Mouse (Mus musculus) cerebellum, adult (tissue): ENCODE data around the gene Tnrc6a.

ENCODE experiments used
- ATAC-seq: cut with Nextera tagmentation; 2 replicates; pipeline ENCODE4 v1.9.2; 2017; ENCODE audit warnings: mild to moderate bottlenecking, moderate library complexity, mixed read lengths; ENCODE audit not compliant: insufficient number of reproducible peaks, low FRiP score, low TSS enrichment

Gene Tnrc6a

GRCm38 (mm10) chr7:123124299-123124716 is 623 bp downstream of the Tnrc6a start:
- peak; percentile 65; the same call in 1 of the 2 replicates for ATAC-seq

DNA sequence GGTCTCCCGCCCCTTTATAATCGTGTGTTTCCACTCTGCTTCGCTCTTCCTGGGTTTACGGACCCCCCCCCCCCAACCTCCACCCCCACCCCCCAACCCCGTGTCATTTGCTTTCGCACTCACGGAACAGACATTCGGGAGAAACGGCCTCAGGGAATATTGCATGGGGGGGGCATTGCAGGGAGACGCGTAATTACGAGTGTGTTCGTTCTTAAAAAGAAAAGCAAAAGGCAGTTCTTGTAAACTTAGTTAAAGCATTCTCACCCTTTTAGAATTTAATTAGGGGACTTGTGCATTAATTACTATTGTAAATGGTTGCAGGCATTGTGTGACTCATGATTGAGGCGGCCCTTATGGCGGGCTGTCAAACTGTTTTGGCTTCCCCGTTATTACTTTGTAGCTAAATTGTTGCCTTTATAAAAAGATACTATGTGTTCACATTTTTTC is 1.1 kb downstream of the Tnrc6a start:
- ATAC-seq: no peak

DNA sequence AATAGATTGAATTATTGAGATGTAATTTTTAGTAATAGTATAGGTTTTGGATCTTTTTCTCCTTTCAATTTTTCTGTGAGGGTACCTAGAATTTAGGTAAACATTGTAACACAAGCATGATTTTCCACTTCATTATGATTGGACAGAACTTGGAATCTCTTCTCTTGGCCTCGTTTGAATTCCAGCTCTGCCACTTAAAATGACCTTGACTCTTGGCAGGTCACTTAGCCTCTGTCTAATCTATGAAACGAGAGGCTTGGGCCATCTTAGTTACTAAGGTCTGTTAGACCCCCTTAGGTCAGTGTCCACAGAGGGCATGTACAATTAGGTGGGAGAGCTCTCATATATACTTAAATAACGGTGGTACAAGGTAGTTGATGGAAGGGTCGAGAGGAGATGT is 2.4 kb downstream of the Tnrc6a start:
- ATAC-seq: no peak

DNA sequence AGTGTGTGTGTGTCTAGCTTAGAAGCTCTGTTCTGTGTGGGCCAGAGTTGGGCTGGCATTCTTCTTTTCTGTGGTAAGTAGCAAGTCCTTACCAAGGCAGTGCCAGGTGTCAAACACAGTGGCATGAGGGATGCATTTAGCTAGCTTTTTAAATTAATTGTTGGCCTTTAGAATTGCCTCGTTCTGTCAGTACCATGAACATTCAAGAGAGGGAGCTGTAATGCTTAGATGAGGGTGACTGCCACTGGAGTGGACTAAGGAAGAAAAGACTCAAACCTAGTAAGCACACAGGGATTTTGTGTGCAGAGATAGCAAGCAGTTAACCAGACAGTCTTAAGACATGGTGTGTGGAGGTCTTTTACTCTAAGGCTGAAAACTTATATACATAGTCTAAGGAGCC is 3.6 kb downstream of the Tnrc6a start:
- no peak for ATAC-seq

GRCm38 (mm10) chr7:123127981-123128380 is 4.3 kb downstream of the Tnrc6a start:
- ATAC-seq: no peak

GRCm38 (mm10) chr7:123129061-123129460 is 5.4 kb downstream of the Tnrc6a start:
- no peak for ATAC-seq

GRCm38 (mm10) chr7:123130198-123130597 is 6.5 kb downstream of the Tnrc6a start:
- no peak for ATAC-seq

DNA sequence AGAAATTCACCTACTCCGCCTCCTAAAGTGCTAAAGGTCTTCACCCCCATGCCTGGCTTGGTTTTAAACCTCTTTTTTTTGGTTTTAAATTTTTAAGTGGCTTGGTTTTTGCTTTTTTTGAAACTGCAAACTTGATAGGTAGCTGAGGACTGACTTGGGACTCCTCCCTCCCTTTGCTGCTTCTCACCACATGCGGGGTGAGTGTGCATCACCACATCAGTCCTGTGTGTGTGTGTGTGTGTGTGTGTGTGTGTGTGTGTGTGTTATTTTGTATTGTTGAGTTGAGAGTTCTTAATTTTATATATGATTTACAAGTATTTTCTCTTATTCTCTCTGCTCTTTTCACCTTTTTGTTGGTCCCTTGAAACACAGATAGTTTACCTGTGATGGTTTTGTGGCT is 8.7 kb downstream of the Tnrc6a start:
- no peak for ATAC-seq

GRCm38 (mm10) chr7:123134876-123135275 is 11.2 kb downstream of the Tnrc6a start:
- ATAC-seq: no peak

DNA sequence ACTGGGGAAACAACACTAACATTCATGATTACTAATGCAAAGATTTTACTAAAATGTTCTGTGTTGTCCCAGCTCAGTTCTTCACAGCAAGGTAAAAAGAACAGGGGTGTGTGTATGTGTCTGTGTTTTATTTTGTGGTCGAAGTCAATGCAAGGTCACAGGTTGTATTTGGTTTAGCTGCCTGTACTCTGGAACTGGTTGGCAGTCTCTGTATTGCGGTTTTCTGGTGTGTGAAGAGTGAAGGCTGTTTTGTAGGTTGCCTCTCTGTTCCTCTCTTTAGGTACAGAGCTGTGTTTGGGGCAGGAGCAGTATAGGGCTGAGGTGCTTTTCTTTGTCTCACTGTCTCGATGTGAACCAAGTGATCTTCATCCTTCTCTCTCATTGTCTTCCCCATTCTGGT is 12.0 kb downstream of the Tnrc6a start:
- no peak for ATAC-seq

GRCm38 (mm10) chr7:123138001-123138400 is 14.3 kb downstream of the Tnrc6a start:
- ATAC-seq: no peak

DNA sequence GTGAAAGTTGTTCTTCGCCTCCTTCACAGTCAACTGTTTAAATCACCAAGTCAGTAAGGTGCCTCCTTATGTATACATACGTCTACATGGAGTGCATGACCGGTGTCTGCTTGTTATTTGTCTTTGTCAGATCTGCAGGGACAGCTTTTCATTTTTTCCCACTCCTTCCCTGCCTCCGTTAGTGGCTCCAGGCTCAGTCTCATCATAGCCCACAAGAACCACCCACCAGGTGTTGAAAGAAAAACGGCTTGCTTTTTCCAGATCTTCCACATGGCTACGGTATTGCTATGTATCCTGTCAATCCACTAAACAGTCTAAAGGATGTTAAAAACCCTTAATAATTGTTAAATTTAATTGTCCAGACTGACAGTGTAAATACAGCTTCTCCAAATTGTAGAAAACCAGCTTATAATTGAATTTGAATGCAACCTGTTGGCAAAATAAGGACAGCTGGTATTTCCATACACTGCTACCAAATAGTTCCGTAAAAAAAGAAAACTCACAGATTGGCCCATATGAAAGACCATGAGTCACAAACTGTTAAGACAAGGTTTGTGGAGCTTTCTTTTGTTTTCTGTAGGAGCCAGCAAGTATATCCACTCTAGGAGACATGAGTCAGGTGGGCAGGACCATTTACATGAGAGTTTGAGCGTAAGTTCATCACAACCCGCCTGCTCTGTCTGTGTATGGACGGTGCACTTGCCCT is 22.6 kb downstream of the Tnrc6a start:
- no peak for ATAC-seq

DNA sequence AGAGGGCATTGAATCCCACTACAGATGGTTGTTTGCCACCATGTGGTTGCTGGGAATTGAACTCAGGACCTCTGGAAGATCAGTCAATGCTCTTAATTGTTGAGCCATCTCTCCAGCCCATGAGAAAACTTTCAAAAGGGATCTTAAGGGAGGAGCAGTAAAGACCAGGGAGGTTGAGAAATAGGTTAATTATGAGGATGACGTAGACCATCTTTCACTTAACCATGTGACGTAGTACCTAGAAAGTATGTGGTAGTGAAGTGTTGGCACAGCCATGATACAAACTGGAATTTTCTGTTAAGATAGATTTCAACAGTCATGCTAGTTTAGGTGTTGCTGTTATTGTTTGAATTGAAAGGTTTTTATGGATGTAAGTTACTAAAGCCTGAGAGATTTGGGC is 24.1 kb downstream of the Tnrc6a start:
- no peak for ATAC-seq

GRCm38 (mm10) chr7:123148935-123149334 is 25.2 kb downstream of the Tnrc6a start:
- ATAC-seq: no peak

DNA sequence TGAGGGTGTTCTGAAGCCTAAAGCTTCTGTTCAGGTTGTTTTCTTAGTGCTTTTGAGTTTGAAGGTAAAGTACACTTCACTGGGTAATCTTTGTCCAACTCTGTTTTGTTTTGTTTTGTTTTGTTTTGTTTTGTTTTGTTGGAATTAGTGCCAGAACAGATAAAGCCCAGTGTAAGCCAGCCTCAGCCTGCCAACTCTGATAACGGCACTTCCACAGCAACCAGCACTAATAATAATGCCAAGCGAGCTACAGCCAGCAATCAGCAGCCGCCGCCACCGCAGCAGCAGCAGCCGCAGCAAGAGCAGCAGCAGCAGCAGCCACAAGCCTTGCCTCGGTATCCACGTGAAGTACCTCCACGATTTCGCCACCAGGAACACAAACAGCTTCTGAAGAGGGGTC is 38.7 kb downstream of the Tnrc6a start:
- ATAC-seq: no peak

DNA sequence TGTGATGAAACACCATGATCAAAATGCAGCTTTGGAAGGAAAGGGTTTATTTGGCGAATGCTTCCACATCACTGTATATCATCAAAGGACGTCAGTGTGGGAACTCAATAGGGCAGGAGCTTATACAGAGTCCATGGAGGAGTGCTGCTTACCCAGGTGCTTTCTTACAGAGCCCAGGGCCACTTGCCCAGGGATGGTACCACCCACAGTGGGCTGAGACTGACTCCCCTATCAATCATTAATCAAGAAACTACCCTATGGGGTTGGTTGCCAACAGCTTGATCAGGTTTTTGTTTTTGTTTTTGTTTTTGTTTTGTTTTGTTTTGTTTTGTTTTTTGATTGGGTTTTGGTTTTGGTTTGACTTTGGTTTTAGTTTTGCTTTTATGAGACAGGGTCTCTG is 43.8 kb downstream of the Tnrc6a start:
- ATAC-seq: no peak

DNA sequence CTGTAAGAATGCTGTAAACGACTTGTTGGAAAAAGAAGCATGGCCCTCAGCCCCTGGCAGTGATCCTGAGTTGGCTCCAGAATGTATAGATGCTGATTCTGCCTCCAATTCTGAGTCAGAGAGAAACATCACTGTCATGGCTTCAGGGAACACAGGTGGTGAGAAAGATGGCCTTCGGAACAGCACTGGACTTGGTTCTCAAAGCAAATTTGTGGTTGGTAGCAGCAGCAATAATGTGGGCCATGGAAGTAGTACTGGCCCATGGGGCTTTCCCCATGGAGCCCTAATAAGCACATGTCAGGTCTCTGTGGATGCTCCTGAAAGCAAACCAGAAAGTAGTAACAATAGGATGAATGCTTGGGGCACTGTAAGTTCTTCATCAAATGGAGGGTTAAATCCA is 45.9 kb downstream of the Tnrc6a start:
- no peak for ATAC-seq

DNA sequence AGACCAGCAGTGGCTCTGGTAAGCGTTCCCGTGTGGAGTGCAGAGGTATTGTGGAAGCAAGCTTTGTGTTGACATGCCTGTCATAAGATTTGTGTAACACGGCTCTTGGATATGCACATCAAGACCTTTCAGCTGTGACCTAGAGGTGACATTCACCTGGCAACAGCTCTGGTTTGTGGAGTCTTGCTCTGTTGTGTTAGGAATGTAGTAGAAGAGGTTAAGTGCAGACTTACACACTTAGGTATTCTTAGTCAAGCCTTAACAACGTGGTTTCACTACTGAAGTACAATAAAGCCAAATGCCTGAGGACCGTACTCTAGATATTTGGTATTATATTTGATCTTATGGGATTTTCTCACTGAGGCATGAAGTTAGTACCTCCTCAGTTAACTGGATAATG is 48.4 kb downstream of the Tnrc6a start:
- ATAC-seq: no peak

DNA sequence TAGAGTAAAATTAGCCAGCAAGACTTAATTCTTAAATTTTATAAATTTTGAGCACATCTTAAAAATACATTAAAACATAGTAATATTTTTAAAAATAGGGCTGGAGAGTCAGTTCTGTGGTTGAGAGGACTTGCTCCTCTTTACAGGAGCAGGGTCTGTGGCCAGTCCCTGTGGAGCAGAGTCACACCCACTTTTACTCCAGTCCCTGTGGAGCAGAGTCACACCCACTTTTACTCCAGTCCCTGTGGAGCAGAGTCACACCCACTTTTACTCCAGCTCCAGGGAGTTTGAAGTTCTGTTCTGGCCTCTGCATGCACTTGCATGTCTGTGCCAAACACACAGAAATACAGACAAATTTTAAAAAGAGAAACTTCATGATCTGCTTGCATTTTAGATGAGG is 53.5 kb downstream of the Tnrc6a start:
- no peak for ATAC-seq

DNA sequence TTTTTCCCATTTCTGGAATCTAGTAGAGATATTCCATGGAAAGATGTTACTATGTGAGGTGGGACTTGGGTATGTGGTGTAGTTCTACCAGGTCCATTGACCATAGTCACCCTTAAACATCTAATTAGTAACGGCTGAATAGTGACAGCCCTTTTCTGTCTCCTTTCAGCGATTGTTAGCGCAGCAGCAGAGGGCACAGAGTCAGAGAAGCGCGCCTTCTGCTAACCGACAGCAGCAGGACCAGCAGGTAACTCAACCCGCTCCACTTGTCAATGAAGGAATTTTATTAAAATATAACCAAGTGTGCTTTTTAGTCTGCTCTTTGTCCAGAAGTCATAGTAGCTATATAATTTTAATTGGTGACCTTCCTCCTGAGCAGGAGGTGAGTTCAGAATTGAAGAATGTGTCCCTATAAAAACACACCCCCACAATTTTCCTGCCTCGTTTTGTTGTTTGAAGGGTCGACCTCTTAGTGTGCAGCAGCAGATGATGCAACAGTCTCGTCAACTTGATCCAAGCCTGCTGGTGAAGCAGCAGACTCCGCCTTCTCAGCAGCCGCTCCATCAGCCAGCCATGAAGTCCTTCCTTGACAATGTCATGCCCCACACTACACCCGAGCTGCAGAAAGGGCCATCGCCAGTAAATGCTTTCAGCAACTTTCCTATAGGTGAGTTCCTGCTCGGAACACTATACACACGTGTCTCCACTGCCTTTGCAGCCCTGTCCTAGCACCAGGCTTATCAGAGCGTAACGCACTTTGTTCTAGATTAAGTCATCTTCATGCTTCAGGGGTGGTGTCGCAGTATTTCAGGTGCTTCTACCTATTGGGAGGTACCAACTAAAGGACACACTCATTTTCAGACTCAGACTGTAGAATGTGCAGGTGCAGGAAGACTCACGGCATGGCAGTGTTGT is 58.4 kb downstream of the Tnrc6a start:
- no peak for ATAC-seq

DNA sequence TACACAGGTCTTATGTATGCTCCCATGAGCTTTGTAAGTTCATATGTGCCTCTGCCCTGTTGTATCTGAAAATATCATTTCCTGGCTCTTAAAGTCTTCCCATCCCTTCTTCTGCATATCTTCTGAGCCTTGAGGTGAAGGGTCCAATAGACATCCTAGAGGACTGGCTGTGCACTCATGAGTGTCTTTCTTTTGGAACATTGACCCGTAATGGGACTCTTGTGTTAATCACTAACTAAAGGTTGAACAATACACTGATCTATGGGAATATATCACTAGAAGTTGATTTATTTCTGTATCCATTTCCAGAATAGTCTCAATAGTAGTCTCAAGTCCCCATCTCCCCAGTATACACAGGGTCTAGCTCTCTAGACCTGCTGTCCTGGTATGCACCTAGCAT is 61.2 kb downstream of the Tnrc6a start:
- no peak for ATAC-seq

GRCm38 (mm10) chr7:123186463-123186862 is 62.8 kb downstream of the Tnrc6a start:
- no peak for ATAC-seq
